Mouse (Mus musculus) MN1 (cell line): ENCODE data around the gene Gm10322.

ENCODE experiments used
- DNase-seq: peaks from one replicate; pipeline ENCODE4 v3.0.0-alpha.2; 2016; ENCODE audit warnings: low spot score

Gm10322 gene

DNA sequence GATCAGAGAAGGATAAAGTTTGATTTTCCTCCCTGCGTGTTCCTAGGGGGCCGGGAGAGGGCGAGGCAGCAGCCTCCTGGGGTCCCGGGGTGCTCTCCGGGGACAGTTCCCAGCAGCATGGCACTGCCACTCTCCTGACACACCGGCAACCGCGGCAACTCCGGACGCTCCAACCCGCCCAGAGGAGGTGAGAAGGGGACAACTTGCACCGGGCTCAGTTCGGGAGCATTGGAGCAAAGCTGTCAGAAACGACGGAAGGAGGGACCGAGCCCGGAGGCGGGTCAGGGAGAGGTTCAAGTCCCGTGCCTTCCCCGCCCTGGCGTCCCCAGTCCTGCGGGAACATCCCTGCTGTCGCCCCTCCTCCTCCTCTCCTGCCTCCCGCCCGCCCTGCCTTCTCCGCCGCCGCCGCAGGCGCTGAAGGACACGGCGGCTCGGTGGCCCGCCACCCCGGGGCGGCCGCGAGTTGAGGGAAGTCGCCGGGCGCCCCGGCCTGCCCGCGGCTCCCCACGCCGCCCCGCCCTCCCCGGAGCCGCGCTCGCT lies at the start of gene Gm10322:
Gene Gm10322 (plus strand): TSS at position 83 of the 540 bp plus-strand sequence.
- peak; percentile 91 for DNase-seq

- DNase-seq: no peak
Observed at GRCm38 (mm10) chr10:59566968-59567367, 48.9 kb upstream of the Gm10322 start.

DNA sequence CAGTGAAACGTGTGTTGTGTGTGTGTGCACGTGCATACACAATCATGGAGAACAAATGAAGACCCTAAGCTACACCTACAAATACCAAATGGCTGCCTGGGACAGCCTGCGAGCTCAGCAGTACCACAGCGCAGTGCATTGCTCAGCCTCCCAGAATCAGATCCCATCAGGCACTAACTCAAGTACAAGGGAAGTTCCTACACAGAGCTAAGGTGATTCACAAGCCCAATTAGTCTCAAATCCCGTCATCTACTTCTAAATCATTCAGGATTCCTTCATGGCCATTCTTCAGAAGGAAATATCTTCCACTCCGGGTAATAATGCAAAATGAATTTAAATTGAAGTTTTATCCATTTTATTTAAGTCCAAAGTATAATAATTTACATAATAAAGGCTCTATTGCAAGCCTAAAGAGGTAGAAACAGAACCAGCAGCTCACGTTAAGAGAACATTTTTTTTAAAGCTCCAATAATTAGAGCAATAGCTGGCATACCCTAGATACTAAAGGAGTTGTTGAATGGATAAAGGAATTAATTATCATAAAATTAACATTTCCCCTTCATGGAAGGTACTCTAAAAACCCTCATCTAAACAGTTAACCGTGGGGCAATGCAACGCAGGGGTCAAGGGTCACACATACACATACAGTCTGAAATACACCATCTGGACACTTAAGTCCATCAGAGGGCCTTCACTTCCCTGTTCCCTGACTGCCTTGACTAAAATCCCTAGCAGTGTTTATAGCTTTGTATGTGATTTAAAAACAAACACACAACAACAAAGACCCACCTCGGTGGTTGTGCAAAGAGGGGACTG lies 47.0 kb upstream of the Gm10322 start:
- no peak for DNase-seq

DNA sequence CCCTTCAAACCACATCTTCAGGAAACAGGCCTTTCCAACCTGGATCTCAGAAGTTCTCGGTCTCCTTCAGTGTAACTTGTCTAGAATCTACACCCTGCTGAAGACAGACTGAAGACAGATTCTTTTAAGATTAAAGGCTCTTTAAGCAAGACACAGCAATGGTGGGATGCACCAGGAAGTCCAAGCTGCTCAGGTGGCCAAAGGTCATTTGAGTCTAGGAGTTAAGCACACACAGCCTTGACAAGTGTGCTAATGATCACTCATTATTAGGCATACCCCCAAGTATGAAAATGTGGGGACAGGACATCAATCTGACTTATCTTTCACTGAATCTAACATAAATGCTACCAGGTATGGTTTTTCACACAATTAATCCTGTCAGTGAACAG lies 46.4 kb upstream of the Gm10322 start:
- DNase-seq: no peak

DNA sequence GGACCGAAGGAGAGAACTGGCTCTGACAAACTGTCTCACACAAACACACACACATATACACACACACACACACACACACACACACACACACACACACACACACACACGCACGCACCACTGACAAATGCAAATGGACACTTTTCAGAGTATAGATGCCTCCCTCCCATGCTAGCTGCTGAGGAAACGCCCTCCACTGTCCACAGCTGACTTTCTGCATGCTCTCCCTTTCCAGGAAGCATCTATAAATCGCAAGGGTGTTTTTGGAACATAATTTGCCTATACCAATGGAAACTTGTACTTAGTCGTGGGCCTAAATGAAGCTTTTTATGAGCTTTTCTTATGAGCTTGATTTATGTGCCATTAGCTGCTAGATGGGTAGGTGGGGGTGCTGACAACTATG lies 45.5 kb upstream of the Gm10322 start:
- DNase-seq: no peak

DNA sequence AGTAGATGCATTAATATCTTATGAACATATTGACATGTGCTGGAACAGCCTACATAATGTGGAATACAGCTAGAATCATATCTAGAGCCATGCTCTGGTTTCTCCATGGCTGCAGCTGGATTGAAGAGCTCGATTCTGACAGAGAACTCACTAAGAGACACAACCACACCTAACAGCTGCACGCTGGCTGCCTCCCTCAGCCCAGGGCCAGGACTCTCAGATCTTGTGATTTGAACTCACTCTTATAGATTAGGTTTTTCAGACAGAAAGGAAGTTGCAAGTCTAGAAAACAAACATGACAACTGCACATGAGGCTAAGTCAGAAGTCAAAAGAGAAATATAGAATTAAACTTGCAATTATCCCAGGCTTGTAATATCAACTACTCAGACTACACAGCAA lies 45.1 kb upstream of the Gm10322 start:
- no peak for DNase-seq

- DNase-seq: no peak
Observed at GRCm38 (mm10) chr10:59571273-59571672, 44.6 kb upstream of the Gm10322 start.

GRCm38 (mm10) chr10:59571964-59572363 lies 43.9 kb upstream of the Gm10322 start:
- no peak for DNase-seq

- DNase-seq: no peak
Observed at GRCm38 (mm10) chr10:59576305-59576704, 39.6 kb upstream of the Gm10322 start.

- peak; percentile 76 for DNase-seq
Observed at GRCm38 (mm10) chr10:59577871-59578801, 37.7 kb upstream of the Gm10322 start.

- DNase-seq: no peak
Observed at GRCm38 (mm10) chr10:59579645-59580044, 36.2 kb upstream of the Gm10322 start.

GRCm38 (mm10) chr10:59580593-59581149 lies 35.2 kb upstream of the Gm10322 start:
- DNase-seq: no peak

DNA sequence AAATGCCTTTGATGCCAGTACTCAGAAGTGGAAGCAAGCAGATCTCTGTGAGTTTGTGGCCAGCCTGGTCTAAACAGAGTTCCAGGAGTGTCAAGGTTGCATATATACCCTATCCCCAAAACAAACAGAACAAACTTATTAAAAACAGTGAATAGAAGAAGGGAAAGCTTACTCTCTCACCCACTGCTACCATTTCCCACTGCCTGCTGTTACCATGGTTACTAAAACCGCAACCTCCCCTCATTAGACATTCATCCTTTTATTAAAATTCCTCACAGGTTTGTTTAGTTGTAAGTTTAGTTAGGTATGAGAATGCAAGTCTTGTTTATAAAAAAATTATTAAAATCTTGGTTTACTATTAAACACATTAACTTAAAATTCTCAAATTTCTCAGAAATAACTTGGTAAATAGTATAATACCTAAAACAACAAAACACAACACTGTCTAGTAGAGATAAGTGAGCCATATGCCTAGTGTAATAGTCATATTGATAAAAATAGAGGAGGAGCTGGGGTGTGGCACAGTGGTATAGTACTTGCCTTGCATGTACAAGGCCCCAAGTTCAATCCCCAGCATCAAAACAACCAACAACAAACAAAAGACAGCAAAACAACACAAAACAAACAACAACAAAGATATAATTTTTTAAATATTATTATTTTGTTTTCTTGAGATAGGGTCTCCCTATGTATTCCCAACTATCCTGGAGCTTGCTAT lies 33.9 kb upstream of the Gm10322 start:
- no peak for DNase-seq

GRCm38 (mm10) chr10:59585621-59586020 lies 30.2 kb upstream of the Gm10322 start:
- no peak for DNase-seq

DNA sequence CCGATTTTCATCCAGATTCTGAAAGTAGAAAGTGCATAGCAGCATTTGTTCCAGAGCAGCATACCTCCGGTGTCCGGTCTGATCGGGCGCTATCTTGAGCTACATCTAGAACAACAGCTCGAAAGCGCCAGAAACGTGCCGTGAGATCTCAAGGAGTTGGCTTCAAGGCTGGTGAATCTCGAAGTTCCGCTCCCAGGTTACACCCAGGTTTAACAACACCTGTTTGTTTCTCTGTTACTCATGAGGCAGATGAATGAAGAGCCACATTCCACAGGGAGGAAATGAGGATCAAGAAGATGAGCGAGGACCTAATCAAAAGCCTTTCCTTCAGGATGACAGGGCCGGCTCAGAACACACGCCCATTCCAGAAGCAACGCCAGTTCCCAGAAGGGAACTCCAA lies 29.0 kb upstream of the Gm10322 start:
- no peak for DNase-seq

DNA sequence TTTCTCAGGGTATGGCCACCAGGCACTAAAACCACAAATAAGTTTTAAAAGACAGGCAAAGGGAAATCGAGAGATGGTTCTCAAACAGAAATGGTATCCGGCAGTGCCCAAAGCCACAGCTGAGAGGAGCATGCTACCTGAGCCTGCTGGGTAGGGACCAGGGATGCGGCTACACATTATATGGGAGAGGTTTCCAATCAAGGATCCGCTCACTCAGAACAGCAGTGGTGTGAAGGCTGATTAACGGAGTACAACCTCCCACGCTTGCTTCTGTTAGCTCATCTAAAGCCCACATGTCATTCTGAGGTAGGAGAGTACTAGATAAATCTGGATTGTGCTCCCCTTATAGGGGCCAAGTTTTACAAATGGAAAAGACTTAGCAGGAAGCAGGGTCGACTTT lies 27.7 kb upstream of the Gm10322 start:
- no peak for DNase-seq

DNA sequence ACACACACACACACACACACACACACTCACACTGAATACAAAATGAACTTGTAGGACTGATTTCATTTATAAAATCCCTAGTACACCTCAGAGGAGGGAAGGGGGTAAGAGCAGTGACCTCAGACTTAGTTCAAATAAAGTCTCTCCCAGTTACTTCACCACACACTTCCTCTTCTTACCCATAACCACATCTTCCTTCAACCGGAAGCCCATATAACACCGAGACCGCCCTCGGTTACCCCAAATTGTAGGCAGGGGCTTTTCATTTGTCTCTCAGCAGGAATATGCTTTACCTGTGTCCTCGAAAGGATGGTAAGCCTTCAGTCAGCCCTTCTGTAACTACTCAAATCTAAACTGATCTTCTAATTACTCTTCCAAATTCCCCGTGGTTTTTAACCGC lies 26.4 kb upstream of the Gm10322 start:
- no peak for DNase-seq

- DNase-seq: no peak
Observed at GRCm38 (mm10) chr10:59589856-59590255, 26.0 kb upstream of the Gm10322 start.

- no peak for DNase-seq
Observed at GRCm38 (mm10) chr10:59590606-59591005, 25.3 kb upstream of the Gm10322 start.

DNA sequence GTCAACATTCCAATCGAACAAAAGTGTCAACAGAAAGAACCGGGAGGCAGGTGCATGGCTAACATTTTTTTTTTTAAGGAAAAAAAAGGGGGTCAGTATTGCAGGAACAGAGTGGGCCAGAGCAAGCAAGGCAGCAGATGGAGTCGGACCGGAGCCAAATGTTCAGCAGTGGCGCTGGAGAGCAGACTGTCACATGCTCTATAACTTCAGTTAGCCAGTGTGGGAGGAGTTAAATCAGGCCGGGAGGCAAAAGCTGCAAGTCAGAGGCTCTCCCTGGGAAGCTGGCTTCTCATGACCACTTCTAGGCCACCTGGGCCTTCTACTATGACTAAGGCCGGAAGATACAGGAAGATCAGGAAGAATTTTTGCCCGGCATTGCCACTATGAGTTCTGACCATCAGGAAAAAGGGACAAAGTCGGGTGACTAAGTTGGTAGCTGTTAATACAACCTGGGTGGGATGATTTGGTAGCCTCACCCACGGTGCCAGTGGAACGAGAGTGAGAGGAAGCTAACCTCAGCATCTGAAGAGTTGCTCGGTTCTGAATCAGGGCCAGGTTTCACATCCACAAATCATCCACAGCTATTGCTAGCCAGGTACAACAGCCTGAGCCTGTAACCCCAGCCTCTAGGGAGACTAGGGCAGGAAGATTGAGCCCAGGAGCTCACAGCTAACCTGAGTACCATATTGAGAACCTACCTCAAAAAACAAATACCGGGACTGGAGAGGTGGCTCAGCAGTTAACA lies 21.9 kb upstream of the Gm10322 start:
- no peak for DNase-seq

- DNase-seq: no peak
Observed at GRCm38 (mm10) chr10:59600516-59600915, 15.3 kb upstream of the Gm10322 start.
